Mouse (Mus musculus): ENCODE measurements around the gene Tap1. TPM values are rescaled to one million over a fixed set of nuclear protein-coding genes. Genes with fewer than 3 reads are reported as not detected.

The Tap1 gene
- total and polyA plus RNA-seq, 3 experiments: 30.7 to 46.6 TPM; not detected in 1

- Histone ChIP-seq H3K9ac (ENCODE audit: control insufficient read depth, low read depth, low read length, poor library complexity, severe bottlenecking) (peak overlapping the region; percentile 96), H3K36me3 (ENCODE audit: control insufficient read depth in 1 of 2, insufficient read depth in 2 of 2, low read length in 2 of 2) (peaks cover 0 to 13% of the 10 kb centered on the region in 2 experiments; a peak in 2 of 4 replicates), H3K79me2 (ENCODE audit: control insufficient read depth, insufficient read depth, low read length, poor library complexity) (peaks cover 13% of the 10 kb centered on the region), H3K27me3 (ENCODE audit: control insufficient read depth in 1 of 2, insufficient read depth in 2 of 2, low read length in 2 of 2) (no peaks in the 10 kb centered on the region), H3K4me3 (ENCODE audit: control insufficient read depth in 1 of 2, insufficient read depth in 1 of 2, low read depth in 2 of 2, low read length in 2 of 2) (peak overlapping the region; percentile 65 to 97), H3K4me1 (ENCODE audit: control insufficient read depth in 1 of 2, insufficient read depth in 2 of 2, low read length in 2 of 2) (peaks cover 5 to 26% of the 10 kb centered on the region in 2 experiments), H3K9me3 (replicated peaks; ENCODE audit: insufficient read depth, low read length) (no peaks in the 10 kb centered on the region), H3K27ac (ENCODE audit: control insufficient read depth, low read depth, low read length) (peak overlapping the region; percentile 65)
- DNase-seq (ENCODE audit: low read depth, low spot score): peak; percentile 74
- TF ChIP-seq CHD1 (IDR thresholded peaks at IDR 0.05; ENCODE audit: low read depth, low read length) (no peak), SMC3 (IDR thresholded peaks at IDR 0.05; ENCODE audit: low read depth, low read length) (no peak), ZMIZ1 (IDR thresholded peaks at IDR 0.05; ENCODE audit: low read depth, low read length) (peak; percentile 39; the same call in 1 of the 2 replicates), CHD2 (IDR thresholded peaks at IDR 0.05; ENCODE audit: low read length) (no peak), MXI1 (IDR thresholded peaks at IDR 0.05; ENCODE audit: low read depth, low read length) (peak; percentile 11; the same call in 1 of the 2 replicates), ETS1 (IDR thresholded peaks at IDR 0.05; ENCODE audit: low read depth, low read length) (0 out of 2 replicates have a peak, but pooled peaks have one; percentile 38), CTCF (IDR thresholded peaks at IDR 0.05 in 2 of 3, conservative IDR thresholded peaks at IDR 0.05 in 1 of 3; ENCODE audit: control insufficient read depth in 1 of 3, insufficient read depth in 1 of 3, low read depth in 2 of 3, low read length in 3 of 3, poor library complexity in 1 of 3, severe bottlenecking in 1 of 3) (no peak), KAT2A (conservative IDR thresholded peaks at IDR 0.05; ENCODE audit: low read depth, low read length) (no peak), RAD21 (IDR thresholded peaks at IDR 0.05; ENCODE audit: low read depth, low read length) (no peak), NELFE (IDR thresholded peaks at IDR 0.05; ENCODE audit: low read depth, low read length) (no peak; the same call in 1 of the 2 replicates), E2F4 (IDR thresholded peaks at IDR 0.05; ENCODE audit: borderline replicate concordance, low read depth, low read length) (no peak), EP300 (IDR thresholded peaks at IDR 0.05; ENCODE audit: low read depth in 1 of 2, low read length in 2 of 2) (no peak), POLR2A (IDR thresholded peaks at IDR 0.05; ENCODE audit: control insufficient read depth in 1 of 2, insufficient read depth in 1 of 2, low read depth in 1 of 2, low read length in 2 of 2, poor library complexity in 1 of 2) (peak; percentile 3 to 43; a peak in 1 of 4 replicates)
These were observed 17.8 kb downstream of the Tap1 start for GRCm38 (mm10) chr17:34205021-34205745.

GRCm38 (mm10) chr17:34205746-34206176, 18.4 kb downstream of the Tap1 start:
- Histone ChIP-seq H3K4me3 (ENCODE audit: control insufficient read depth in 1 of 2, insufficient read depth in 1 of 2, low read depth in 2 of 2, low read length in 2 of 2) (peak overlapping the region; percentile 65 to 97), H3K79me2 (ENCODE audit: control insufficient read depth, insufficient read depth, low read length, poor library complexity) (peaks cover 13% of the 10 kb centered on the region), H3K27ac (ENCODE audit: control insufficient read depth, low read depth, low read length) (peak overlapping the region; percentile 65), H3K36me3 (ENCODE audit: control insufficient read depth in 1 of 2, insufficient read depth in 2 of 2, low read length in 2 of 2) (peaks cover 0 to 13% of the 10 kb centered on the region in 2 experiments; a peak in 2 of 4 replicates), H3K9me3 (replicated peaks; ENCODE audit: insufficient read depth, low read length) (no peaks in the 10 kb centered on the region), H3K4me1 (ENCODE audit: control insufficient read depth in 1 of 2, insufficient read depth in 2 of 2, low read length in 2 of 2) (peaks cover 5 to 29% of the 10 kb centered on the region in 2 experiments), H3K9ac (ENCODE audit: control insufficient read depth, low read depth, low read length, poor library complexity, severe bottlenecking) (peak overlapping the region; percentile 96), H3K27me3 (ENCODE audit: control insufficient read depth in 1 of 2, insufficient read depth in 2 of 2, low read length in 2 of 2) (no peaks in the 10 kb centered on the region)
- peak; percentile 89 for DNase-seq (ENCODE audit: low read depth, low spot score)
- TF ChIP-seq UBTF (IDR thresholded peaks at IDR 0.05; ENCODE audit: borderline replicate concordance, insufficient read depth, low read depth, low read length): no peak
- TF ChIP-seq KAT2A (conservative IDR thresholded peaks at IDR 0.05; ENCODE audit: low read depth, low read length): no peak
- TF ChIP-seq CHD1 (IDR thresholded peaks at IDR 0.05; ENCODE audit: low read depth, low read length): no peak
- TF ChIP-seq BHLHE40 (IDR thresholded peaks at IDR 0.05; ENCODE audit: borderline replicate concordance, low read depth, low read length): no peak
- no peak for TF ChIP-seq POLR2AphosphoS2 (IDR thresholded peaks at IDR 0.05; ENCODE audit: low read length)
- TF ChIP-seq USF2 (IDR thresholded peaks at IDR 0.05; ENCODE audit: borderline replicate concordance in 1 of 2, insufficient read depth in 1 of 2, low read depth in 1 of 2, low read length in 2 of 2): no peak
- no peak for TF ChIP-seq ZKSCAN1 (IDR thresholded peaks at IDR 0.05; ENCODE audit: low read depth, low read length)
- TF ChIP-seq TBP (IDR thresholded peaks at IDR 0.05; ENCODE audit: low read depth, low read length): peak; percentile 74
- peak in 1 of 2 experiments; percentile 69; a peak in 2 of 4 replicates for TF ChIP-seq POLR2A (IDR thresholded peaks at IDR 0.05; ENCODE audit: control insufficient read depth in 1 of 2, insufficient read depth in 1 of 2, low read depth in 1 of 2, low read length in 2 of 2, poor library complexity in 1 of 2)
- TF ChIP-seq HCFC1 (IDR thresholded peaks at IDR 0.05; ENCODE audit: low read depth, low read length): 0 out of 2 replicates have a peak, but pooled peaks have one; percentile 38
- no peak for TF ChIP-seq ELF1 (IDR thresholded peaks at IDR 0.05; ENCODE audit: low read depth, low read length)
- no peak for TF ChIP-seq JUND (IDR thresholded peaks at IDR 0.05; ENCODE audit: low read depth, low read length)
- no peak for TF ChIP-seq EP300 (IDR thresholded peaks at IDR 0.05; ENCODE audit: low read depth in 1 of 2, low read length in 2 of 2)
- no peak for TF ChIP-seq GABPA (IDR thresholded peaks at IDR 0.05; ENCODE audit: low read depth, low read length)
- TF ChIP-seq ZNF384 (IDR thresholded peaks at IDR 0.05; ENCODE audit: low read depth, low read length): no peak
- peak; percentile 43 for TF ChIP-seq NELFE (IDR thresholded peaks at IDR 0.05; ENCODE audit: low read depth, low read length)
- TF ChIP-seq CHD2 (IDR thresholded peaks at IDR 0.05; ENCODE audit: low read length): no peak
- TF ChIP-seq MXI1 (IDR thresholded peaks at IDR 0.05; ENCODE audit: low read depth, low read length): no peak
- no peak for TF ChIP-seq MAFK (IDR thresholded peaks at IDR 0.05; ENCODE audit: borderline replicate concordance, low read depth, low read length)
- no peak for TF ChIP-seq RCOR1 (IDR thresholded peaks at IDR 0.05; ENCODE audit: low read depth, low read length)
- TF ChIP-seq MYC (IDR thresholded peaks at IDR 0.05; ENCODE audit: low read depth, low read length): no peak
- no peak for TF ChIP-seq TCF12 (IDR thresholded peaks at IDR 0.05; ENCODE audit: low read depth, low read length)
